28 mouse cellular contexts compared by ENCODE assay signal in genomic region chr9:9682348-9682884, GRCm38 (mm10).
DNase-seq lines count a peak whose midpoint lies in the region; ATAC-seq and TF ChIP-seq lines count a peak whose summit lies in the region.
"Had no signal": no experiment of that assay in that cellular context is flagged by ENCODE, and none has a peak within 500 bp of the region (broad histone marks: within the 10 kb centered on the region; RNA-seq: fewer than 3 reads in every experiment).

No protein-coding gene starts in this region.

- no peak overlapping the region for H3K9ac ChIP-seq in forebrain, embryonic 12.5 days
- H3K9ac ChIP-seq in forebrain, postnatal 0 days: no peak overlapping the region
- H3K9ac ChIP-seq: embryonic facial prominence, embryonic 15.5 days; heart, embryonic 12.5 days; hindbrain, embryonic 15.5 days; liver, embryonic 15.5 days; lung, embryonic 15.5 days had no signal

- no peaks in the 10 kb centered on the region for H3K36me3 ChIP-seq in forebrain, embryonic 12.5 days (replicated peaks)
- no peaks in the 10 kb centered on the region for H3K36me3 ChIP-seq in forebrain, postnatal 0 days (ENCODE audit: insufficient read depth)
- H3K36me3 ChIP-seq in hindbrain, embryonic 10.5 days: no peaks in the 10 kb centered on the region
- H3K36me3 ChIP-seq: embryonic facial prominence, embryonic 15.5 days; G1E; heart, embryonic 12.5 days; hindbrain, embryonic 15.5 days; limb, embryonic 10.5 days; liver, embryonic 15.5 days; lung, embryonic 15.5 days had no signal

- H3K27ac ChIP-seq in forebrain, embryonic 12.5 days: no peak overlapping the region
- H3K27ac ChIP-seq in forebrain, postnatal 0 days (ENCODE audit: low read depth, low read length): no peak overlapping the region
- H3K27ac ChIP-seq in hindbrain, embryonic 10.5 days: no peak overlapping the region
- H3K27ac ChIP-seq: embryonic facial prominence, embryonic 15.5 days; hindbrain, embryonic 15.5 days; limb, embryonic 10.5 days; liver, embryonic 15.5 days; lung, embryonic 15.5 days had no signal

- ATAC-seq in forebrain, embryonic 12.5 days (ENCODE audit: low FRiP score): peak; percentile 76
- ATAC-seq in forebrain, postnatal 0 days: no peak
- peak; percentile 66 for ATAC-seq in granulocyte monocyte progenitor cell, adult 5-6 weeks (replicated peaks; ENCODE audit: poor library complexity, severe bottlenecking)

- no peak for DNase-seq in forebrain, postnatal 0 days
- peak; percentile 0 for DNase-seq in 416B (ENCODE audit: low read depth)
- DNase-seq in brain, embryonic 14.5 days (ENCODE audit: low read depth): peak; percentile 84
- no peak for DNase-seq in right cerebral cortex, postnatal 4 days
- no peak for DNase-seq in hindbrain, embryonic 10.5 days (ENCODE audit: low spot score)
- DNase-seq: adrenal gland, postnatal 10 days; cerebellum, adult 2 months; cerebellum, postnatal 25 days; embryo, embryonic 11 days; gastrocnemius, postnatal 14 days; heart, adult 18-20 months; heart, postnatal 14 days; kidney, adult 2 months; kidney, postnatal 10 days; liver; lung, postnatal 4 days; thymus, adult 2 months; thymus, postnatal 4 days had no signal

- WGBS in forebrain, embryonic 12.5 days: 21% methylated on average over 5 of the region's 5 CpGs
- WGBS in forebrain, postnatal 0 days: 15% methylated on average over 5 of the region's 5 CpGs
- 55% methylated on average over 5 of the region's 5 CpGs for WGBS in hindbrain, embryonic 10.5 days

- H3K4me3 ChIP-seq in forebrain, embryonic 12.5 days (replicated peaks): no peak overlapping the region
- no peak overlapping the region for H3K4me3 ChIP-seq in forebrain, postnatal 0 days (ENCODE audit: low read depth, low read length)
- no peak overlapping the region for H3K4me3 ChIP-seq in hindbrain, embryonic 10.5 days
- H3K4me3 ChIP-seq: embryonic facial prominence, embryonic 15.5 days; heart, embryonic 12.5 days; hindbrain, embryonic 15.5 days; limb, embryonic 10.5 days; liver, embryonic 15.5 days; lung, embryonic 15.5 days had no signal

- no peaks in the 10 kb centered on the region for H3K27me3 ChIP-seq in forebrain, embryonic 12.5 days
- H3K27me3 ChIP-seq in forebrain, postnatal 0 days (ENCODE audit: insufficient read depth, low read length): no peaks in the 10 kb centered on the region
- no peaks in the 10 kb centered on the region for H3K27me3 ChIP-seq in hindbrain, embryonic 10.5 days (ENCODE audit: insufficient read depth, poor library complexity, severe bottlenecking)
- H3K27me3 ChIP-seq: CH12.LX; embryonic facial prominence, embryonic 15.5 days; heart, embryonic 12.5 days; hindbrain, embryonic 15.5 days; liver, embryonic 15.5 days; lung, embryonic 15.5 days had no signal

- no peaks in the 10 kb centered on the region; the same call in 1 of the 2 replicates for H3K4me1 ChIP-seq in forebrain, embryonic 12.5 days
- no peaks in the 10 kb centered on the region for H3K4me1 ChIP-seq in forebrain, postnatal 0 days (ENCODE audit: insufficient read depth)
- no peaks in the 10 kb centered on the region for H3K4me1 ChIP-seq in hindbrain, embryonic 10.5 days (replicated peaks)
- H3K4me1 ChIP-seq: embryonic facial prominence, embryonic 15.5 days; heart, embryonic 12.5 days; hindbrain, embryonic 15.5 days; limb, embryonic 10.5 days; liver, embryonic 15.5 days; lung, embryonic 15.5 days had no signal

- TF ChIP-seq POLR2A in brain, embryonic 14.5 days (IDR thresholded peaks at IDR 0.05; ENCODE audit: borderline replicate concordance, extremely low read depth, insufficient read depth, insufficient read length, poor library complexity, severe bottlenecking): no peak

- H3K9me3 ChIP-seq in forebrain, embryonic 12.5 days: no peaks in the 10 kb centered on the region
- H3K9me3 ChIP-seq in forebrain, postnatal 0 days (ENCODE audit: low read length): no peaks in the 10 kb centered on the region
- no peaks in the 10 kb centered on the region for H3K9me3 ChIP-seq in hindbrain, embryonic 10.5 days
- H3K9me3 ChIP-seq: embryonic facial prominence, embryonic 15.5 days; G1E; heart, embryonic 12.5 days; hindbrain, embryonic 15.5 days; limb, embryonic 10.5 days; liver, embryonic 15.5 days; lung, embryonic 15.5 days had no signal

- TF ChIP-seq CTCF in forebrain, postnatal 0 days (IDR thresholded peaks at IDR 0.05; ENCODE audit: low read depth): no peak
- no peak for TF ChIP-seq CTCF in brain, embryonic 14.5 days (IDR thresholded peaks at IDR 0.05; ENCODE audit: borderline replicate concordance, extremely low read depth, insufficient read depth, insufficient read length)

- H3K4me2 ChIP-seq in forebrain, embryonic 12.5 days: no peak overlapping the region
- H3K4me2 ChIP-seq in forebrain, postnatal 0 days (ENCODE audit: low read depth): no peak overlapping the region
- H3K4me2 ChIP-seq: embryonic facial prominence, embryonic 15.5 days; heart, embryonic 12.5 days; hindbrain, embryonic 15.5 days; liver, embryonic 15.5 days; lung, embryonic 15.5 days had no signal

Comparison
In these comparisons a context has a peak if more than half of its experiments do, and no peak if none do; other contexts are left out.
1. DNase-seq: peak in 416B (single experiment) and brain, embryonic 14.5 days (single experiment); none in forebrain, postnatal 0 days (single experiment), right cerebral cortex, postnatal 4 days (single experiment) and hindbrain, embryonic 10.5 days (single experiment).